ENCODE assay signal across 12 mouse cellular contexts in genomic region chr15:78889401-78889853, GRCm38 (mm10). TPM values are rescaled to one million over a fixed set of nuclear protein-coding genes. Genes with fewer than 3 reads are reported as not detected.
DNase-seq lines count a peak whose midpoint lies in the region; ATAC-seq and TF ChIP-seq lines count a peak whose summit lies in the region.
"Had no signal": no experiment of that assay in that cellular context is flagged by ENCODE, and none has a peak within 500 bp of the region (broad histone marks: within the 10 kb centered on the region; RNA-seq: fewer than 3 reads in every experiment).

No protein-coding gene starts in this region.

- no peak overlapping the region for H3K4me3 ChIP-seq in heart, embryonic 13.5 days
- no peak overlapping the region for H3K4me3 ChIP-seq in midbrain, embryonic 11.5 days (ENCODE audit: low read depth, low read length)
- H3K4me3 ChIP-seq in midbrain, postnatal 0 days (ENCODE audit: low read depth, low read length) = no peak overlapping the region
- H3K4me3 ChIP-seq in liver, embryonic 14.5 days (ENCODE audit: insufficient read depth in 1 of 2, low read depth in 2 of 2, low read length in 2 of 2) = no peak overlapping the region
- H3K4me3 ChIP-seq: neural tube, embryonic 15.5 days had no signal

- WGBS in heart, embryonic 13.5 days = 32% methylated on average over 12 of the region's 13 CpGs
- WGBS in midbrain, embryonic 11.5 days = 15% methylated on average over 13 of the region's 13 CpGs
- 27% methylated on average over 13 of the region's 13 CpGs for WGBS in midbrain, postnatal 0 days
- WGBS in liver, embryonic 14.5 days (ENCODE audit: insufficient replicate concordance) = 31% methylated on average over 13 of the region's 13 CpGs

- peak overlapping the region; percentile 58 for H3K9ac ChIP-seq in heart, embryonic 13.5 days
- peak overlapping the region; percentile 6; the same call in 1 of the 2 replicates for H3K9ac ChIP-seq in midbrain, embryonic 11.5 days (ENCODE audit: low read length)
- no peak overlapping the region for H3K9ac ChIP-seq in midbrain, postnatal 0 days (replicated peaks; ENCODE audit: low read length, poor library complexity, severe bottlenecking)
- H3K9ac ChIP-seq in liver, embryonic 14.5 days (replicated peaks) = no peak overlapping the region
- H3K9ac ChIP-seq: neural tube, embryonic 15.5 days had no signal

- no peak for DNase-seq in heart, adult 18-20 months
- DNase-seq in midbrain, embryonic 11.5 days (ENCODE audit: low spot score, missing footprints) = no peak
- no peak for DNase-seq in midbrain, postnatal 0 days (ENCODE audit: low spot score)
- no peak for DNase-seq in liver, embryonic 14.5 days (ENCODE audit: low read depth in 3 of 3, low spot score in 3 of 3)
- peak; percentile 70 for DNase-seq in yolk sac, embryonic 10.5 days (ENCODE audit: low spot score)
- DNase-seq in spleen, postnatal 36 days (ENCODE audit: low spot score in 2 of 2) = no peak
- no peak for DNase-seq in B cell, adult 2 months
- DNase-seq: thymus, postnatal 25 days had no signal

- H3K9me3 ChIP-seq in heart, embryonic 13.5 days = no peaks in the 10 kb centered on the region
- no peaks in the 10 kb centered on the region for H3K9me3 ChIP-seq in midbrain, embryonic 11.5 days (ENCODE audit: control insufficient read depth, low read length)
- H3K9me3 ChIP-seq in midbrain, postnatal 0 days (ENCODE audit: low read length) = no peaks in the 10 kb centered on the region
- H3K9me3 ChIP-seq in liver, embryonic 14.5 days (ENCODE audit: control insufficient read depth, low read length) = no peaks in the 10 kb centered on the region
- H3K9me3 ChIP-seq: neural tube, embryonic 15.5 days had no signal

- H3K36me3 ChIP-seq in heart, embryonic 13.5 days = peaks cover 98% of the 10 kb centered on the region
- peaks cover 22% of the 10 kb centered on the region for H3K36me3 ChIP-seq in midbrain, embryonic 11.5 days (ENCODE audit: control insufficient read depth, insufficient read depth, low read length)
- peaks cover 76% of the 10 kb centered on the region for H3K36me3 ChIP-seq in midbrain, postnatal 0 days (ENCODE audit: insufficient read depth, low read length)
- peaks cover 21% of the 10 kb centered on the region for H3K36me3 ChIP-seq in liver, embryonic 14.5 days (replicated peaks; ENCODE audit: control insufficient read depth, insufficient read depth, low read depth)

- no peaks in the 10 kb centered on the region for H3K27me3 ChIP-seq in heart, embryonic 13.5 days (replicated peaks)
- no peaks in the 10 kb centered on the region for H3K27me3 ChIP-seq in midbrain, embryonic 11.5 days (ENCODE audit: control insufficient read depth, insufficient read depth, low read length)
- no peaks in the 10 kb centered on the region for H3K27me3 ChIP-seq in midbrain, postnatal 0 days (ENCODE audit: insufficient read depth, low read length)
- no peaks in the 10 kb centered on the region for H3K27me3 ChIP-seq in liver, embryonic 14.5 days (ENCODE audit: control insufficient read depth, insufficient read depth, low read length)
- H3K27me3 ChIP-seq: neural tube, embryonic 15.5 days had no signal

- TF ChIP-seq CTCF in midbrain, postnatal 0 days (IDR thresholded peaks at IDR 0.05) = no peak
- TF ChIP-seq CTCF in liver, embryonic 14.5 days (IDR thresholded peaks at IDR 0.05; ENCODE audit: low read depth) = no peak

- ATAC-seq in heart, embryonic 13.5 days (ENCODE audit: extremely low read depth, insufficient number of reproducible peaks, low FRiP score, low TSS enrichment) = no peak
- ATAC-seq in midbrain, embryonic 11.5 days (ENCODE audit: low FRiP score) = 0 out of 2 replicates have a peak, but pooled peaks have one; percentile 19
- no peak for ATAC-seq in midbrain, postnatal 0 days (ENCODE audit: low FRiP score)
- peak; percentile 56; the same call in 1 of the 2 replicates for ATAC-seq in liver, embryonic 14.5 days (ENCODE audit: insufficient read depth)

- peaks cover 54% of the 10 kb centered on the region for H3K4me1 ChIP-seq in heart, embryonic 13.5 days
- H3K4me1 ChIP-seq in midbrain, embryonic 11.5 days (ENCODE audit: control insufficient read depth, insufficient read depth, low read length) = peaks cover 9% of the 10 kb centered on the region; the same call in 1 of the 2 replicates
- H3K4me1 ChIP-seq in midbrain, postnatal 0 days (ENCODE audit: insufficient read depth, low read length) = no peaks in the 10 kb centered on the region
- peaks cover 19 to 23% of the 10 kb centered on the region in 2 experiments for H3K4me1 ChIP-seq in liver, embryonic 14.5 days (replicated peaks; ENCODE audit: control insufficient read depth in 2 of 2, insufficient read depth in 2 of 2, low read length in 1 of 2)

- 0 out of 2 replicates have a peak overlapping the region, but pooled peaks have one; percentile 53 for H3K27ac ChIP-seq in heart, embryonic 13.5 days (replicated peaks)
- H3K27ac ChIP-seq in midbrain, embryonic 11.5 days (ENCODE audit: low read depth, low read length) = no peak overlapping the region
- no peak overlapping the region for H3K27ac ChIP-seq in midbrain, postnatal 0 days (ENCODE audit: low read depth, low read length)
- no peak overlapping the region for H3K27ac ChIP-seq in liver, embryonic 14.5 days
- H3K27ac ChIP-seq: neural tube, embryonic 15.5 days had no signal

- TF ChIP-seq EP300 in liver, embryonic 14.5 days (IDR thresholded peaks at IDR 0.05; ENCODE audit: low read depth) = no peak

- H3K4me2 ChIP-seq in heart, embryonic 13.5 days = peak overlapping the region; percentile 7; the same call in 1 of the 2 replicates
- H3K4me2 ChIP-seq in midbrain, embryonic 11.5 days = no peak overlapping the region
- no peak overlapping the region for H3K4me2 ChIP-seq in midbrain, postnatal 0 days (ENCODE audit: low read depth, low read length, poor library complexity, severe bottlenecking)
- peak overlapping the region; percentile 20; the same call in 1 of the 2 replicates for H3K4me2 ChIP-seq in liver, embryonic 14.5 days (ENCODE audit: low read depth)
- H3K4me2 ChIP-seq: neural tube, embryonic 15.5 days had no signal

RNA-seq across cellular contexts. Expression of gene Gm49510, which starts 10.0 kb away (rescaled TPM):
- polyA plus RNA-seq in heart, embryonic 13.5 days (2015; fragmentation: Nextera tagmentation; extraction: Ambion mirVana) = 0.20 and 0.31 TPM in 2 replicates
- under 1 TPM; 0.10 to 0.27 TPM for total RNA-seq in heart, adult 18-20 months (2021)
- 0.11 TPM in 1 of 2 replicates, not detected in the other for polyA plus RNA-seq in midbrain, embryonic 11.5 days (2014; fragmentation: Nextera tagmentation; extraction: Ambion mirVana)
- total RNA-seq in midbrain, postnatal 0 days (2014; rRNA removed) = 1.7 TPM in 1 of 2 replicates, not detected in the other
- polyA plus RNA-seq in midbrain, postnatal 0 days (2015; fragmentation: Nextera tagmentation; extraction: Ambion mirVana) = 0.17 TPM in 1 of 2 replicates, not detected in the other
- 0.03 and 0.17 TPM in 2 replicates for polyA plus RNA-seq in liver, embryonic 14.5 days (2012; rRNA removed)
- polyA plus RNA-seq in liver, embryonic 14.5 days (2014; fragmentation: Nextera tagmentation; extraction: Ambion mirVana) = 0.10 and 0.13 TPM in 2 replicates
- total RNA-seq: hematopoietic stem cell, adult 5-6 weeks had no signal
- polyA plus RNA-seq: neural tube, embryonic 15.5 days had no signal

RNA-seq across cellular contexts. Expression of gene Sh3bp1, which starts 10.1 kb away (rescaled TPM):
- polyA plus RNA-seq in heart, embryonic 13.5 days (2015; fragmentation: Nextera tagmentation; extraction: Ambion mirVana) = 18.8 and 19.5 TPM in 2 replicates
- total RNA-seq in heart, adult 18-20 months (2021) = 1 to 10 TPM; 3.5 to 7.1 TPM
- 9.1 and 10.3 TPM in 2 replicates for polyA plus RNA-seq in midbrain, embryonic 11.5 days (2014; fragmentation: Nextera tagmentation; extraction: Ambion mirVana)
- total RNA-seq in midbrain, postnatal 0 days (2014; rRNA removed) = 4.2 and 4.5 TPM in 2 replicates
- 4.0 and 4.7 TPM in 2 replicates for polyA plus RNA-seq in midbrain, postnatal 0 days (2015; fragmentation: Nextera tagmentation; extraction: Ambion mirVana)
- polyA plus RNA-seq in liver, embryonic 14.5 days (2012; rRNA removed) = 22.2 and 23.2 TPM in 2 replicates
- 13.3 and 15.3 TPM in 2 replicates for polyA plus RNA-seq in liver, embryonic 14.5 days (2014; fragmentation: Nextera tagmentation; extraction: Ambion mirVana)

RNA-seq across cellular contexts. Expression of gene Gga1, which starts 12.4 kb away (rescaled TPM):
- polyA plus RNA-seq in heart, embryonic 13.5 days (2015; fragmentation: Nextera tagmentation; extraction: Ambion mirVana) = 44.3 and 46.2 TPM in 2 replicates
- 10 to 100 TPM; 40.3 to 45.2 TPM for total RNA-seq in heart, adult 18-20 months (2021)
- 20.5 and 25.7 TPM in 2 replicates for polyA plus RNA-seq in midbrain, embryonic 11.5 days (2014; fragmentation: Nextera tagmentation; extraction: Ambion mirVana)
- total RNA-seq in midbrain, postnatal 0 days (2014; rRNA removed) = 37.0 and 42.8 TPM in 2 replicates
- 42.4 and 43.4 TPM in 2 replicates for polyA plus RNA-seq in midbrain, postnatal 0 days (2015; fragmentation: Nextera tagmentation; extraction: Ambion mirVana)
- 16.6 and 19.1 TPM in 2 replicates for polyA plus RNA-seq in liver, embryonic 14.5 days (2012; rRNA removed)
- polyA plus RNA-seq in liver, embryonic 14.5 days (2014; fragmentation: Nextera tagmentation; extraction: Ambion mirVana) = 13.6 and 15.6 TPM in 2 replicates

RNA-seq across cellular contexts. Expression of gene Pdxp, which starts 24.3 kb away (rescaled TPM):
- 20.2 and 21.2 TPM in 2 replicates for polyA plus RNA-seq in heart, embryonic 13.5 days (2015; fragmentation: Nextera tagmentation; extraction: Ambion mirVana)
- total RNA-seq in heart, adult 18-20 months (2021) = under 1 TPM; 0.62 to 0.64 TPM
- polyA plus RNA-seq in midbrain, embryonic 11.5 days (2014; fragmentation: Nextera tagmentation; extraction: Ambion mirVana) = 32.6 and 33.8 TPM in 2 replicates
- total RNA-seq in midbrain, postnatal 0 days (2014; rRNA removed) = 350 and 364 TPM in 2 replicates
- 171 and 181 TPM in 2 replicates for polyA plus RNA-seq in midbrain, postnatal 0 days (2015; fragmentation: Nextera tagmentation; extraction: Ambion mirVana)
- polyA plus RNA-seq in liver, embryonic 14.5 days (2012; rRNA removed) = 9.3 and 9.7 TPM in 2 replicates
- polyA plus RNA-seq in liver, embryonic 14.5 days (2014; fragmentation: Nextera tagmentation; extraction: Ambion mirVana) = 6.4 and 7.8 TPM in 2 replicates

RNA-seq across cellular contexts. Expression of gene Lgals2, which starts 34.1 kb away (rescaled TPM):
- polyA plus RNA-seq in heart, embryonic 13.5 days (2015; fragmentation: Nextera tagmentation; extraction: Ambion mirVana) = 0.82 TPM in 1 of 2 replicates, not detected in the other
- not detected for total RNA-seq in heart, adult 18-20 months (2021)
- not detected in 2 replicates for polyA plus RNA-seq in midbrain, embryonic 11.5 days (2014; fragmentation: Nextera tagmentation; extraction: Ambion mirVana)
- total RNA-seq in midbrain, postnatal 0 days (2014; rRNA removed) = not detected in 2 replicates
- not detected in 2 replicates for polyA plus RNA-seq in midbrain, postnatal 0 days (2015; fragmentation: Nextera tagmentation; extraction: Ambion mirVana)
- polyA plus RNA-seq in liver, embryonic 14.5 days (2012; rRNA removed) = 8.7 and 9.8 TPM in 2 replicates
- 14.0 and 15.0 TPM in 2 replicates for polyA plus RNA-seq in liver, embryonic 14.5 days (2014; fragmentation: Nextera tagmentation; extraction: Ambion mirVana)
- total RNA-seq: hematopoietic stem cell, adult 5-6 weeks; left cerebral cortex, adult 18-20 months had no signal
- polyA plus RNA-seq: neural tube, embryonic 15.5 days had no signal

Comparison
In these comparisons a context has a peak if more than half of its experiments do, and no peak if none do; other contexts are left out.
1. ATAC-seq: peak in midbrain, embryonic 11.5 days (single experiment) and liver, embryonic 14.5 days (single experiment); none in heart, embryonic 13.5 days (single experiment) and midbrain, postnatal 0 days (single experiment).
2. H3K9ac ChIP-seq: peak in heart, embryonic 13.5 days (single experiment) and midbrain, embryonic 11.5 days (single experiment); none in midbrain, postnatal 0 days (single experiment) and liver, embryonic 14.5 days (single experiment).
3. H3K4me2 ChIP-seq: peak in heart, embryonic 13.5 days (single experiment) and liver, embryonic 14.5 days (single experiment); none in midbrain, embryonic 11.5 days (single experiment) and midbrain, postnatal 0 days (single experiment).